Mouse (Mus musculus) bone marrow, adult 2 months (tissue): ENCODE measurements around the gene Per2. TPM values are rescaled to one million over a fixed set of nuclear protein-coding genes. Genes with fewer than 3 reads are reported as not detected.

Source experiments
- H3K27ac ChIP-seq: fragments of 200-500 bp; 2 replicates; pipeline ENCODE4 v1.5.1; 2012; ENCODE audit warnings: low read depth, mild to moderate bottlenecking, control low read depth, inconsistent platforms, low read length; ENCODE audit not compliant: control insufficient read depth, poor library complexity, insufficient read depth
- H3K4me1 ChIP-seq: fragments of 200-500 bp; 2 replicates; pipeline ENCODE4 v1.6.1; 2011; ENCODE audit warnings: low read length; ENCODE audit not compliant: control insufficient read depth, insufficient read depth
- H3K4me3 ChIP-seq: fragments of 200-500 bp; replicated peaks from 2 replicates; pipeline ENCODE3; 2011; ENCODE audit warnings: mild to moderate bottlenecking, low read depth, low read length, control low read depth; ENCODE audit not compliant: control insufficient read depth
- CTCF ChIP-seq: fragments of 200-500 bp; IDR thresholded peaks from 2 replicates; pipeline ENCODE4 v1.5.1; 2011; ENCODE audit warnings: low read length, control low read depth; ENCODE audit not compliant: control insufficient read depth, insufficient read depth
- POLR2A ChIP-seq: fragments of 200-500 bp; IDR thresholded peaks from 2 replicates; pipeline ENCODE4 v1.6.1; 2011; ENCODE audit warnings: low read depth, mild to moderate bottlenecking, control low read depth, low read length, borderline replicate concordance; ENCODE audit not compliant: control insufficient read depth
- WGBS: fragments of 180-500 bp; shearing (Covaris S2); methylation state at CpG from one replicate; pipeline ENCODE4 v1.1.7; 2018; 5-methylcytosine and 5-hydroxymethylcytosine counted together
- polyA plus RNA-seq: library from polyadenylated mRNA; stranded (reverse); fragments of >200 nt; gene quantifications from 2 replicates; pipeline ENCODE4 v1.2.4, GENCODE M21; 2011; ENCODE audit warnings: low replicate concordance; ENCODE audit not compliant: missing spikeins, insufficient read depth, insufficient read length

The Per2 gene
- polyA plus RNA-seq, 1 experiment: 9.4 TPM

GRCm38 (mm10) chr1:91466186-91466585 is 7.1 kb upstream of the Per2 start:
- TF ChIP-seq POLR2A (no peak), CTCF (no peak)
- H3K27ac ChIP-seq: no peak overlapping the region
- H3K4me3 ChIP-seq: no peak overlapping the region
- WGBS: 79% methylated on average over 6 of the region's 6 CpGs
- H3K4me1 ChIP-seq: no peaks in the 10 kb centered on the region

GRCm38 (mm10) chr1:91465244-91465643 is 6.1 kb upstream of the Per2 start:
- H3K27ac ChIP-seq: no peak overlapping the region
- H3K4me1 ChIP-seq: no peaks in the 10 kb centered on the region
- no peak for TF ChIP-seq CTCF
- no peak for TF ChIP-seq POLR2A
- 9% methylated on average over 1 of the region's 1 CpGs for WGBS
- no peak overlapping the region for H3K4me3 ChIP-seq

DNA sequence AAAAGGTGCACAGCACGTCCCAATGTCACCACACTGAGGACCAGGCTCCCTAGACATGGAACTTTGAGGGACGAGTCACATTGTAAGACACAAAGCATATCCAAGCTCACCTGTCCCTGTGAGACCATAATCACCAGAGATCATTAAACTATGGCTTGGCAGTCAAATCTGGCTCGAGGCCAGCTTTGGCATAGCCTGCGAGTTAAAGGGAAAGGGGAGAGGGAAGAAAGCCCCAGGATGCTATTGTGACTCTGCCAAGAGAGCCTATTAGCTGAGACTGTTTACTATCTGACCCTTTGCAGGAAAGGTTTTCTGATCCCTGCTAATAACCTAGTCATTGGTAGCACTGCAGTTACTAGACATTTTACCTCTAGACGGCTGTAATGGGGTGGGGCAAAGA is 5.3 kb upstream of the Per2 start:
- Histone ChIP-seq H3K27ac (no peak overlapping the region), H3K4me1 (no peaks in the 10 kb centered on the region; the same call in 1 of the 2 replicates), H3K4me3 (no peak overlapping the region)
- TF ChIP-seq CTCF: no peak
- no peak for TF ChIP-seq POLR2A
- WGBS: 64% methylated on average over 5 of the region's 5 CpGs

DNA sequence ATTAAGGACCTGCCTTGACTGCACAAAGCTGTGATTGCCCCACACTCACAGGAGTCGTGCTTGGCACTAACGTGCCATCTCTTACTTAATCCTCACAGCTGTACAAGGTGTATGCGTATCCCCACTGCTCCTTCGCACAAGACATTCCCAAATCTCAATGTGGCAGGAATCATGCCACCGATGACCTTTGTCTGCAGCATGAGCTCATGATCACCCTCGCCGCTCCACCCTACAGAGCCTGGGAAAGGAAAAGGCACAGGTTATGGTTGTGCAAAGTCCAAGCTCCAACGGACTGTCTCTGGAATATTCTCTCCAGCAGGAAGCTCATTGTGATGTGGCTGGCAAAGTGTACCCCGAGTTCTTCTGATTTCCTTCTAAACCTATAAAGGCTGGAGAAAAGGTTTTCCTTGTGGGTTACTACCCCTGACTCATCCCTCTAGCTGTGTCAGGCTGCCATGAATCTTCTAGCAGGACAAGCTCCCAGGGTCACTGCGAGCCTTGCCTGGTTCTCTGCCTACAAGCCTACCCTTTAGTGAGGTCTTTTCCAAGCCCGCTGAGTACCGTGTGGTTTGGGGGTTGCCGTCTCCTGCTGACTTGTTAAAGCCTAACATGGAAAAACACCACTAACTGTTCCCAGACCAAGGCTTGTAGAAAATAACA is 4.3 kb upstream of the Per2 start:
- Histone ChIP-seq H3K27ac (no peak overlapping the region), H3K4me3 (no peak overlapping the region), H3K4me1 (no peaks in the 10 kb centered on the region; the same call in 1 of the 2 replicates)
- 83% methylated on average over 13 of the region's 13 CpGs for WGBS
- TF ChIP-seq POLR2A (no peak), CTCF (no peak)

DNA sequence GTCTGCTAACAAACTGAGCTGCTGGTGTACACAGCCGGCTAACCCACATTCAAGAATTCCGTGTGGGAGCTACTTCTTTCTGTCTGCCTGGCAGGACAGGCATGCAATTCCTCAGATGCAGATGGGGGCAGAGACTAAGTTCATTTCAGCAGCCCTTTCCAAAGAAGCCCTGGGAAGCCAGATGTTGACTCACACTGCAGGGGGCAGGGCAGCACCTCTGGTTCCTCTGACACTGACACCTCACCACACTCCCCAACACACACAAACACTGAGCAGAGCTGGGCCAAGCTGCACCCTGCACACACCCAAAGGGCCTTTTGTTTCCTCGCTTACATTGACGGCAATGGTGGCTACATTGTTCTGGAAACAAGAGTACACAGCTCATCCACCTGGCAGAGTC is 1.4 kb upstream of the Per2 start:
- WGBS: 65% methylated on average over 4 of the region's 4 CpGs
- H3K27ac ChIP-seq: no peak overlapping the region
- TF ChIP-seq CTCF: no peak
- TF ChIP-seq POLR2A: no peak
- peaks cover 2% of the 10 kb centered on the region; the same call in 1 of the 2 replicates for H3K4me1 ChIP-seq
- H3K4me3 ChIP-seq: no peak overlapping the region

DNA sequence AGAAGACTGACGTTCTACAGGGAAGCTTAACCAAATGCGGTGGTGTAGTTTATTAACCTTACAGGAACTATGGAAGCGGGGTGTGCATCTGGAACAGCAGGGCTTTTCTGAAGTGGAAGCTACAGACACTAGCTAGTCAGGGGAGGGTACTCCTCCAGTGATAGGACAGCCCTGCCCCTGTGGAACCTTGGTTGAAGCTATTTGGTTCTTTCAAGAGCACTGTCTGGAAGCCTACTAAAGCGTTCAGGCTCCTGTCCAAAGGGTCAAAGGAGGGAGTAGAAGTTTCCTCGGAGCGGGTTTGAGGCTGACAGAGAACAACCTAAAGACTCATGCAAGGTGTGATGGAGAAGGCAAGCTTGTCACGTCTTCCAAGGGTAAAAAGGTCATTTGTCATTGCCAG is 945 bp upstream of the Per2 start:
- H3K4me3 ChIP-seq: no peak overlapping the region
- H3K4me1 ChIP-seq: peaks cover 2% of the 10 kb centered on the region; the same call in 1 of the 2 replicates
- 29% methylated on average over 7 of the region's 7 CpGs for WGBS
- TF ChIP-seq CTCF (no peak), POLR2A (no peak)
- H3K27ac ChIP-seq: no peak overlapping the region

GRCm38 (mm10) chr1:91458223-91458861 is 782 bp downstream of the Per2 start:
- H3K4me1 ChIP-seq: peaks cover 2% of the 10 kb centered on the region; the same call in 1 of the 2 replicates

GRCm38 (mm10) chr1:91457698-91458097 is 1.4 kb downstream of the Per2 start:
- Histone ChIP-seq H3K4me3 (no peak overlapping the region), H3K27ac (no peak overlapping the region), H3K4me1 (peaks cover 2% of the 10 kb centered on the region; the same call in 1 of the 2 replicates)
- TF ChIP-seq POLR2A (no peak), CTCF (no peak)
- 33% methylated on average over 5 of the region's 5 CpGs for WGBS

More at GRCm38 (mm10) chr1:91458223-91458861, 782 bp downstream of the Per2 start:
- 16% methylated on average over 8 of the region's 8 CpGs for WGBS
- Histone ChIP-seq H3K4me3 (peak overlapping the region; percentile 63), H3K27ac (peak overlapping the region; percentile 84)
- TF ChIP-seq CTCF (no peak), POLR2A (no peak)
